Mouse (Mus musculus) heart, adult 9 months (tissue): Measurements from ENCODE around the gene Iqschfp.

Source experiments
- DNase-seq, 2 experiments: peaks; one replicate each; pipeline ENCODE4 v3.0.0; 2022; ENCODE audit warnings: low spot score in 2 of 2

The Iqschfp gene

DNA sequence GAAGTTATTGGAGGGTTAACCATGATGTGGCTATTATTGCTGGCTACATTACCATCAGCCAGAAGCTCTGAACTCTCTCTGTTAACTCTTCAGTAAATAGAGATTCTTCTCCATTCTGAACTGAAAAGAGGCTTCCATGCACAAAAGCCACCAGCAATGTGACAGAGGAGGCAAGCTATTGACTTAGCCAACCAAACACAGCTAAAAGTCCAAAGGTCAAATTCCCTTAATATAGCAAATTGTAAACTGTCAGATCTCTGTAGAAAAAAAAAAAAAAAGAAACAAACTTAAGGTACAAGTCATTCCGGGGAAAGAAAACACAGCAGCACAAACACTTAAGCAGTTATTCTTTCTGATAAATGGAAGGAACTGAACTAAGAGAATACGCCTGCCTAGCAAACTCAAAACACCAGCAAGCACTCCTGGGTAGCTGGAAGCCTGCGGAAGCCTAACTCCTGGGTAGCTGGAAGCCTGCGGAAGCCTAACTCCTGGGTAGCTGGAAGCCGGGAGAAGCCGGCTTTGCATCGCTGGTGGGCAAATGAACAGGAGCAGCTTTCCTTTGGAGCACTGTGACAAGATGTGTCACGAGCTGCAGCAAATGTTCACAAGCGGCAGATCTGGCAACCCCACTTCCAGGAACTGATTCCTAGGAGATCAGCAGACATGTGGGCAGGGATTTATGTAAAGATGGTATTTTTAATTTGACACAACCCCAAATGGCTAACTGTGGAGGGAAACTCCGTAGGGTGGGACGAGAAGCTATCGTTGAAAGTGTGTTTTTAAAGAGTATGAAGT lies 701.2 kb downstream of the Iqschfp start:
- DNase-seq, result no peak

DNA sequence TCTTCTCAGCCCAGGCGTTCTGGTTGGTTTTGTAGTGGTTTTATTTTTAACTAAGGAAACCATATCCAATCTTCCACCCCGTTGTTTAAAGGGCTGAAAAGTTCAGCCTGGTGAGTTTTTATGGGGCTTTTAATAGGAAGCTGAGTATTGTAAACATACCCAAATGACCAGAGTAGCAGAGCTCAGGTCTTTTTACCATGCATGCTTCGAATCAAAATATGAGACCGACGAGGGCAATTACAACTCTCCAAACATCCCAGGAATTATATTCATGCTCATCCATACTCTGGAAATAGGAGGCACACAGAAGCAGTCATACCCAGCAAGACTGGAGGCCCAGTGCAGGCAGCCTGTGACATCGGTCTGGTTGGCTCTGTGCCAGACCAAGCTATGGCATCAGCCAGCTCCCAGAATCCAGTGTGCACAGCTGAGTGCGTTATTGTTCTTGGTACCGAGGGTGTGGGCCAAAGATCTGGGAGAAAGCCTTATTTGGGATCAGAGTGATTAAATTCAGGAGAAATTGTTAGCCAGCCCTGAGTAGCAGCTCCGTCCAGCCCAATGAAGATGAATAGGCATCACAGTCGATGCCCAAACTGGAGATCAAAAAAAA lies 703.4 kb downstream of the Iqschfp start:
- no peak for DNase-seq

- no peak for DNase-seq
Observed at GRCm38 (mm10) chr3:68596938-68597337, 704.9 kb downstream of the Iqschfp start.

DNA sequence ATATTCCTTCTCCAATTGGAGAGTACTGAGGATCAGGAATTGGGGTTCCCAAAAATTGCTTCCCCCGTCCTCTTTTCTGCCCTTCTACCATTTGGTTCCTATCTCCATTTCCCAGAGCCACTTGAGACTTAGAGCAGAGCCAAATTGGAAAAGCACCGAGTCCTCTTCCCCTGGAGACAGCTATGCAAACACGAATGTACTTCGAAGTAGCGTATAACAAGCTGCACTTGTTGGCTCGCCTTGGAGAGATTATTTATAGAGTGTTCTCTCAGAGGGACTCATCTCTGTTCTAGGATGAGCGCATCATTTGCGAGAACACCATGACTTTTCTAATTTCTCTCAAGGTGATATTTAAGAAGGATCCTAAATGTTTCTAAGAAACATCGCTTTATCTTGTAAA lies 710.9 kb downstream of the Iqschfp start:
- DNase-seq, result peak; percentile 59 to 68

- DNase-seq, result no peak
Observed at GRCm38 (mm10) chr3:68604467-68604866, 712.4 kb downstream of the Iqschfp start.

DNA sequence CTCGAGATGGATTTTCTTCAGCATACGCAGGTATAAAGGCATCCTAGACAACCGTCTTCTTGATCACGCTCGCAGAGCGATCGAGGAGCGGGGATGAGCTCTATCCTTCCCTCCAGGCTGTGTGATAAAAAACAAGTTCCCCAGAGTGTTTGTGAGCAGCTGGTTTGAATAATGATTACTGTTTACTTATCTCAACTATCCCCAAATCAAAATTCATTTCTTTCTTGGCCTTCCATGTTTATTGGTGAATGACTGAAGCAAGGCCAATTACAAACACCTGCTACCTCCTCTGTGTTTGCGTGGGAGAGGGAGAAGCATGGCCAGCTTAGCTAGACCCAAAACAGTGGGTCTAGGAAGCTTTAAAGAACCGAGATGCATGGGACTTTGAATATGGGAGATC lies 712.9 kb downstream of the Iqschfp start:
- DNase-seq, result no peak

DNA sequence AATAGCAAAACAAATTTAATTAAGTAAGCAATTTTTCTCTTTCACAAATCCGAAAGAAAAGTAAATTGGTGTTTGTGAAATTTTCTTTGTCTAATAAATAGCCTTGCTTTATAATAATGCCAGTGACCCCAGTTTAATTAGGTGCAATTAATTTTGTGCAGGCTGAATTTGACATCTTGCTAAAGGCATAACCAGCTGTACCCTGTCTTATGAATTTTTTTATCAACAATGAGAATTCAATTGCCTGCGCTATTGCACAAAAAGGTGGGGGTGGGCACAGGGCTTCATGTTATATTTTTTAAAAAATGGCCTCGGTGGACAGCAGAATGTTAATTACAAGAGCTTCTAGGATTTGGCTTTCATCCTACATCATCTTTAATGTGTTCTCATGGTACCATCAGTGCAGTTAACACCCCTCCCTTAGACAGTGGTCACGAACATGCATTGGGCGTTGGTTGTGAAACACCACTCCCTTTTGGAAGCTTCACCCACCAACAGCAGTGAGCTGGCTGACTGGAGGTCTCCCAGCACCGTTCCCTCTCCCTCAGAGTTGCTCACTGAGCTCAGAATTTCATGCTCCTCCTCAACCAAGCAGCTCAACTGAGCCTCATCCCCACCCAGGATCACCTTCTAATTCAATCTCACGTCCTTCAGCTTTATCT lies 714.0 kb downstream of the Iqschfp start:
- DNase-seq, result no peak

- DNase-seq, result no peak
Observed at GRCm38 (mm10) chr3:68606730-68607129, 714.7 kb downstream of the Iqschfp start.

DNA sequence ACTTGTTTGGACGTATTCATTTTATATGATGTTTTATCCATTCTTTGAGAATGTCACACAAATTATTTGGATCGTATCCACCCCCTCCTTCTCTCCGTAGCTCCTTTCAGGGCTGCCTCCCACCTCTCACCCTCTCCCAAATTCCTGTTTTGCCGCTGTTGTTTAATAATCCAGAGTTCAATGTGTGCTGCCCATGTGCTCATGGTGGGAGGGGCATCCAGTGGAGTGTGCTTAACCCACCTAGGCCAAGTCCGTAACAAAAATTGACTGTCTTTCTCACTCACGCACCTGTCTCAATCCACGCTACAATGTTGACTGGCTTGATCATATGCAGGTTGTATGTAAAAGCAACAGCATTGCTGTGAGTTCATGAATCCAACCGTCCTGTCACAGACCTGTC lies 715.3 kb downstream of the Iqschfp start:
- DNase-seq, result no peak

- no peak for DNase-seq
Observed at GRCm38 (mm10) chr3:68608848-68609497, 716.9 kb downstream of the Iqschfp start.

DNA sequence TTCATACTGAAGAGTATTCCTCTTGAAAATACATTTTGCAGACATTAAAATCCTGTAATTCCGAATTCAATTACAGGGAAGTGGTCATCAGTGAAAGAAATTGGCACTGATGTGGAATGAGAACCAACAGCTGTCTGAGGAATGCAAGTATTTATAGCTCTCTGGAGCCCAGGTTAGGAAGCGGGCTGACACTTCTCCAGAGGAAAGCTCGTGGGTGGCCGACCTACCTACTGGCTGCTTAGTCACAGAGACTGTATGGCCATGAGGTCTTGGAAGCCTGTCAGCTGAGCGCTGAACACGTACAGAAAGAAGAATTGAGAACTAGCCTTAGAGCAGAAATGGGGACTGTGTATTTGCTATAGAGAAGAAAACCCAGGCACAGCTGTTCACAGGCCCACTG lies 718.0 kb downstream of the Iqschfp start:
- peak in 1 of 2 experiments; percentile 39 for DNase-seq

DNA sequence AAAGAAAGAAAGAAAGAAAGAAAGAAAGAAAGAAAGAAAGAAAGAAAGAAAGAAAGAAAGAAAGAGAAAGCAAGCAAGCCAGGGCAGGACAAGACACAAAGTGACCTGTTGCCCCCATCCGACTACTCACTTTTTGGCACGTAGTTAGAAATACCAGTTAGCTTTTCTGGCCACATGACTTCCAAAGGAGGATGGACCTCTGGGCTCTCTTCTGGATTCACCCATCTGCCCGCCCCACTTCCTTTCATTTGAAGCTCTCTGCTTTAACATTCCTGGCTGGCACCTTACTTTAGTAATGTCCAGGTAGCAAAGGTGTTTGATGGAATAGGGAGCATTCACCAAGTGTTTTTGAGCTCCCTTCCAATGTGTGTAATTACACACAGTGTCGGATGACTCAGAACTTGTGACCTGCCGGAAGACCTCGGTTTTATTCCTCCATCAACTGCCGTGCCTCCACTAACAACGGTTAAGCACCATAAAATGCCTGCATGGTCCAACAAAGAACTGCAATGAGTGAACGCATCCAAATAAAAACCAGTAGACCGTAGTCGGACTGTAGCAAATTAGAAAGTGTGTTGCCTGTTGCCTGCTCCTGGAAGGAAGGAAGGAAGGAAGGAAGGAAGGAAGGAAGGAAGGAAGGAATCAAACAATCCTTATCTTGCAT lies 718.7 kb downstream of the Iqschfp start:
- no peak for DNase-seq

DNA sequence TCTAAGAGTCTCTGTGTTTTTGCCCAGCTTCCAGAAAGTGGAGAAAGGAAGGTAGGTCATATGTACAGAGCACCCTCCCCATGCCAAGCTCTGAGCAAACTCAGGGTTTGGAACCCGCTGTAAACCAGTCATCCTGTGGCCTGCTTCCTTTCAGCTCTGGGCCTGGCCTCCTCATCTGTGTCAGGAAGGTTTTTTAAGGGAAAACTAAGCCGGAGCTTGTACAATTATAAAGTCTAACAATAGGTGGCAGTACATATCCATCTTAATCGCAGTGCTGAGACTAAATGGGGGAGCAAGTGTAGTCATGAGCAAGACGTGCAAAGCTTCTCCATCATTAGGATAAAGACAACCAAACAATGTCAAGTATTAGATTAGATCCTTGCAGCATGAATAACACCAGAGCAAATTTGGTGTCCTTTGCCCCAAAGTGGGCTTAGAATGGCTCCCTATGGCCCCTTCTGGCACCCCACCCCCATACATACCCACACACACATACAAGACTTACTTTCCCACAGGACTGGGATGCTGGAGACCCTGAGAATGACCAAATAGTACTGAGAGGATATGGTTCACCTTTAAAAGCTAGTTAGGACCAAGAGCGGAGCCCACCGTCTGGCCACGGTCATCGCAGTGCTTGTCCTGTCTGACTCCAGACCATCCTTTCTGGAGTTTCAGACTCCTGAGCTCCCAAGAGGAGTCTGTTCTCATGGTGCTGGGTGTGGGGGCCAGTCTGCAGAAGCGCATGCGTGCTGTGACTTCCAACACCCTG lies 723.2 kb downstream of the Iqschfp start:
- DNase-seq, result peak in 1 of 2 experiments; percentile 37

- DNase-seq, result no peak
Observed at GRCm38 (mm10) chr3:68616363-68616762, 724.3 kb downstream of the Iqschfp start.

GRCm38 (mm10) chr3:68617708-68618107 lies 725.7 kb downstream of the Iqschfp start:
- DNase-seq, result no peak

GRCm38 (mm10) chr3:68619097-68619496 lies 727.1 kb downstream of the Iqschfp start:
- DNase-seq, result no peak

DNA sequence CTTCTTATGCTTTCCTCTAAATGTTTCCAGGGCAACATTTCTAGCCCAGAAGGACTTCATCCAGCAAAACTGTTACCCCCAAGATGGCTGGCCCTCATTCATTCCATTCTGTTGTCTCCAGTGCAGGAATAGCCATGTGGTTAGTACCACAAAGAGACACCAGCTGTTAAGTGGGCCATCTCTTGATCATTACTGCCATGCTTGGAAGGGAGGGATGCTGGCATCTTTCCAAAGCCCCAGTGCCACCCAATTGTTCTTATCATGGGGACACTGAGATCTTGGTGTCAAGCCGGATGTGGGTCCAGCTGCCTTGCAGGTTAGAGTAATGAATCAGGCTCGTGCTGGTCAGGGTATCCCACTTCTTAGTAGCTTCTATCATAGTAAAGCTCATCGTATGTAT lies 729.9 kb downstream of the Iqschfp start:
- DNase-seq, result no peak

GRCm38 (mm10) chr3:68623036-68623435 lies 731.0 kb downstream of the Iqschfp start:
- no peak for DNase-seq

GRCm38 (mm10) chr3:68624471-68624870 lies 732.4 kb downstream of the Iqschfp start:
- no peak for DNase-seq

- no peak for DNase-seq
Observed at GRCm38 (mm10) chr3:68630261-68630660, 738.2 kb downstream of the Iqschfp start.

- DNase-seq, result no peak
Observed at GRCm38 (mm10) chr3:68630821-68631220, 738.8 kb downstream of the Iqschfp start.
